ENCODE assay signal across 8 mouse cellular contexts in the genomic region with DNA sequence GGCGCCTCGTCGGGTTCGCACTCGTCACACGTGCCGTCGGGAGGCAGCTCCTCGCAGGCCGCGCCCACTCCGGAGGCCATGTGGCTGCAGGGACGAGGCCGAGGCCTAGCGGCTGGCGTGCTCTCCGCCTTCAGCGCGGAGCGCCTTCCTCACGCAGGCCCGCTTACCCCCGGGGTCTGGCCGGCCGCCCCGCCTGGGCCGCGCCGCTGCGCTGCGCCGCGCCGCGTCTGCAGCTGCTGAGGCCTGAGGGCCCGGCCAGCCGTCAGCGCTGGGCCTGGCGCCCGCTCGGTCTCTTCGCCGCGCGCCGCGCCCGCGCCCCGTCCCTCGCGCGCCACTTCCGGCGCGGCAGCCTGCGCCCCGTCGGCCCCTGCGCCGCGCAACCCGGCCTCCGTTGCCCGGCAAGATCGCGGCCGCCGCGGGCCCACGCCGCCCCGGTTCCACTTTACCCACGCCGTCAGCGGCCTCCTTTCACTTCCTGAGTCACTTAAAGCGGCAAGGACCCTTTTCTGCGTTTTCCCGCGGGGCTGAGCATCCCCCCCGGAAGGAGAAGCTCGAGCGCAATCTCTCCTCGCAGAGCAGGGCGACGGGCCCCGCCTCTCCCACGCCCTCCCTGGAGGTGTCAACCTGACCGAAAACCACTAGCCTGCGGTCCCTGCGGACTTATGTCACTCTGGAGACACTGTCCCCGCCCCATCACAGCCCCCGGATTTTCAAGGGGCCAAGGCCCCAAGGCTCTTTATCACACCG. TPM values are rescaled to one million over a fixed set of nuclear protein-coding genes. Genes with fewer than 3 reads are reported as not detected.
DNase-seq lines count a peak whose midpoint lies in the region; ATAC-seq lines count a peak whose summit lies in the region.

No protein-coding gene starts in this region.

- DNase-seq in adrenal gland, adult 18-20 months (ENCODE audit: low spot score in 2 of 2): peak; percentile 78 to 82
- peak; percentile 82 for DNase-seq in embryo, embryonic 10.5 days (ENCODE audit: low spot score)
- peak; percentile 83 for DNase-seq in gastrocnemius, postnatal 14 days
- DNase-seq in intestine, embryonic 14.5 days (ENCODE audit: low spot score): peak; percentile 86
- peak; percentile 90 to 91 for DNase-seq in left cerebral cortex, postnatal 10 days (ENCODE audit: extremely low spot score in 1 of 2, low spot score in 2 of 2)
- DNase-seq in right cerebral cortex, postnatal 10 days (ENCODE audit: low spot score in 2 of 2): peak; percentile 94 to 95
- peak; percentile 86 for DNase-seq in urinary bladder, postnatal 14 days (ENCODE audit: low spot score)

- H3K27ac ChIP-seq in intestine, embryonic 14.5 days (ENCODE audit: low read depth): peak overlapping the region; percentile 94

- H3K27me3 ChIP-seq in intestine, embryonic 14.5 days (replicated peaks; ENCODE audit: control insufficient read depth, insufficient read depth, low read length): no peaks in the 10 kb centered on the region

- peak overlapping the region; percentile 83 for H3K4me2 ChIP-seq in intestine, embryonic 14.5 days (ENCODE audit: low read length)

- under 1% methylated on average over 94 of the region's 94 CpGs for WGBS in intestine, embryonic 14.5 days

- peak overlapping the region; percentile 84 for H3K9ac ChIP-seq in intestine, embryonic 14.5 days (ENCODE audit: low read length)

- H3K4me3 ChIP-seq in intestine, embryonic 14.5 days (ENCODE audit: low read depth, low read length): peak overlapping the region; percentile 54

- ATAC-seq in intestine, embryonic 14.5 days (replicated peaks; ENCODE audit: low FRiP score, low TSS enrichment, low read depth): peak; percentile 94
- ATAC-seq in megakaryocyte progenitor cell, adult 5-6 weeks (replicated peaks; ENCODE audit: poor library complexity): peak; percentile 91

- H3K9me3 ChIP-seq in intestine, embryonic 14.5 days (ENCODE audit: control insufficient read depth, low read length): no peaks in the 10 kb centered on the region

- H3K36me3 ChIP-seq in intestine, embryonic 14.5 days (ENCODE audit: control insufficient read depth, insufficient read depth, low read length): no peaks in the 10 kb centered on the region

- peaks cover 12% of the 10 kb centered on the region for H3K4me1 ChIP-seq in intestine, embryonic 14.5 days (replicated peaks; ENCODE audit: control insufficient read depth, insufficient read depth, low read length)

- intact Hi-C loops in gastrocnemius, postnatal 14 days (cut with DNase I; ENCODE audit: low total_unique reads): no loop called here
- intact Hi-C loops in left cerebral cortex, postnatal 10 days (cut with DNase I): loop anchor here (2.0 kb wide), 1 partner anchor 50 kb away; no protein-coding TSS in a partner anchor

RNA-seq across cellular contexts. Expression of gene Trim44, which starts 6.8 kb away (rescaled TPM):
- 10 to 100 TPM; 65.3 to 66.3 TPM for total RNA-seq in adrenal gland, adult 18-20 months (2021)
- 10 to 100 TPM; 15.7 to 19.8 TPM for total RNA-seq in gastrocnemius, postnatal 14 days (2021)
- polyA plus RNA-seq in intestine, embryonic 14.5 days (2014; fragmentation: Nextera tagmentation; extraction: Ambion mirVana): 30.8 and 33.5 TPM in 2 replicates
- 100 to 1,000 TPM; 177 to 178 TPM for total RNA-seq in left cerebral cortex, postnatal 10 days (2021)
- 27.8 and 31.6 TPM in 2 replicates for total RNA-seq in megakaryocyte progenitor cell, adult 5-6 weeks (2015)
- 35.6 and 40.8 TPM in 2 replicates for total RNA-seq in megakaryocyte progenitor cell, adult 5-6 weeks (2017)

RNA-seq across cellular contexts. Expression of gene Fjx1, which starts 51.5 kb away (rescaled TPM):
- under 1 TPM; 0.63 to 0.70 TPM for total RNA-seq in adrenal gland, adult 18-20 months (2021)
- total RNA-seq in gastrocnemius, postnatal 14 days (2021): 1 to 10 TPM; 1.4 to 2.3 TPM
- 7.9 and 8.9 TPM in 2 replicates for polyA plus RNA-seq in intestine, embryonic 14.5 days (2014; fragmentation: Nextera tagmentation; extraction: Ambion mirVana)
- total RNA-seq in left cerebral cortex, postnatal 10 days (2021): 10 to 100 TPM; 74.9 to 84.1 TPM
- 0.05 and 0.07 TPM in 2 replicates for total RNA-seq in megakaryocyte progenitor cell, adult 5-6 weeks (2015)
- total RNA-seq in megakaryocyte progenitor cell, adult 5-6 weeks (2017): not detected in 2 replicates

Comparison
In these comparisons a context has a peak if more than half of its experiments do, and no peak if none do; other contexts are left out.
1. Peak in every context shown above with its lines: DNase-seq, ATAC-seq, H3K4me3 ChIP-seq and H3K27ac ChIP-seq.
2. RNA of gene Fjx1, which starts 51.5 kb away (total RNA-seq): 74.9 to 84.1 TPM in left cerebral cortex, postnatal 10 days; 1.4 to 2.3 TPM in gastrocnemius, postnatal 14 days, 0.63 to 0.70 TPM in adrenal gland, adult 18-20 months and 0.05 to 0.07 TPM in megakaryocyte progenitor cell, adult 5-6 weeks; every median in the first group is over 10 times any median in the second.